Mouse (Mus musculus): ENCODE measurements around the gene Clk3. TPM values are rescaled to one million over a fixed set of nuclear protein-coding genes. Genes with fewer than 3 reads are reported as not detected.

Clk3 gene
- 92.6 and 97.5 TPM in 2 replicates for polyA plus RNA-seq (2012; rRNA removed)

DNA sequence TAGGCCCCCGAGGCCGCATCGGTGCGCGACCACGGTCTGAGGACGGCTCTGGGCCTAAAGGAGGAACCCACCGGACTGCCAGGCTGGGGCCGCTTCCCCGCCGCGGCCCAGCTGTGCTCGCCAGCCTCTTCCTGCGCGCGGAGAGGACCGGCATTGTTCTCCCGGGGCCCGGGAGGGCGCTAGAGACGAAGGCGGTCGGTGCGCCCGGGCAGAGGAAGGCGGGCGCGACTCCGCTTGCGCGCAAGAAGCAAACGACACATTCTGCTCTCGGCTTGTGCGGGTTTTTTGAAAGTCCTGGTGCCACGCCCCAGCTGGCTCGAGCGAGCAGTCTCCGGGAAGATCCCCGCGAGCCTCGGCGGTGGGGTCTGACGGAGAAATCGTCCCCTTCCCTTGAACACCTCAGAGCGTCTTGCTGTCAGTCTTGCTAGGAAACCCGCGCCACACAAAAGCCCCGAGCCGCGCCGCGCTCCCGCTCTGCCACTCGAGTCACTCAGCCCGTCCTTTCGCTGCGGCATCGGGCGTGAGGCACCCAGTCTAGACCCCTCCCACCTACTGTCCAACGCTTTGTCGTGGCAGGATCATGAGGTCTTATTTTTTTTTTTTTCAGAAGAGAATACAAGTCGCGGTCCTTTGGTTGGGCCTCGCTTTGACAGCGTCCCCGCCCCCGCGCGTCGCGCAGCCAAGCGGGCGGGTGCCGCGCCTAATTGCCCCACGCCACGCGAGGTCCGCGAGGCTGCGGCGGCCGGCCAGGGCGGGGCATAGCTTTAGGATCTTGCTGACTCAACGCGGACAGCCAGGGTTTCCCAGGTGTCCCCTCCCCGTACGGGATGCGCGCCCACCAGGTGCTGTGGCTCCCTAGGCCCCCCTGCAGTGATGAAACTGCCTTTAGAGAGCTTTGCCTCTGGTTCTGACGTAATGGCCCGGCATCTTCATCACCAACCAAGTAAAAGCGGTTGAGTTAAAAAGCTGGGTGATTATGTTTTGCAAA lies at the start of gene Clk3:
TSS of gene Clk3 (minus strand) at position 497 of the 988 bp plus-strand sequence.
- DNase-seq (ENCODE audit: low read depth) = no peak

DNA sequence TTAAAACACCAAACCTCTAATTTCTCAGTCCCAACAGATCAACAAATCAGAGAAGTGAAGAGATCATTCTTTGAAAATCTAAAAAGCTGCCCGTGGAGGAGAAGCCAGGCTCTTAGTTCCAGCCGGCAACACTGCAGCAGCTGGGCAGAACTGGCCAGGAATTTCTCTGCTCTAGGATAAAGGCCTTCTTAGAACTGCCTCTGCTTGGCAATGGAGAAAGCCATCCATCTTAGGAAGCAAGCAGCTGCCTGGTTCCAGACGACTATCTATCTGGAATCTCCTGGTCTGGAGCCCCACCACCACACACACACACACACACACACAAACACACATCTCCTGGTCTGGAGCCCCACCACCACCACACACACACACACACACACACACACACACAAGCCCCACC lies 49.2 kb upstream of the Clk3 start:
- DNase-seq (ENCODE audit: low read depth) = no peak

- no peak for DNase-seq (ENCODE audit: low read depth)
Observed at GRCm38 (mm10) chr9:57814014-57814413, 48.4 kb upstream of the Clk3 start.

GRCm38 (mm10) chr9:57811793-57812733 lies 46.4 kb upstream of the Clk3 start:
- DNase-seq (ENCODE audit: low read depth) = no peak

GRCm38 (mm10) chr9:57810691-57811090 lies 45.0 kb upstream of the Clk3 start:
- no peak for DNase-seq (ENCODE audit: low read depth)

DNA sequence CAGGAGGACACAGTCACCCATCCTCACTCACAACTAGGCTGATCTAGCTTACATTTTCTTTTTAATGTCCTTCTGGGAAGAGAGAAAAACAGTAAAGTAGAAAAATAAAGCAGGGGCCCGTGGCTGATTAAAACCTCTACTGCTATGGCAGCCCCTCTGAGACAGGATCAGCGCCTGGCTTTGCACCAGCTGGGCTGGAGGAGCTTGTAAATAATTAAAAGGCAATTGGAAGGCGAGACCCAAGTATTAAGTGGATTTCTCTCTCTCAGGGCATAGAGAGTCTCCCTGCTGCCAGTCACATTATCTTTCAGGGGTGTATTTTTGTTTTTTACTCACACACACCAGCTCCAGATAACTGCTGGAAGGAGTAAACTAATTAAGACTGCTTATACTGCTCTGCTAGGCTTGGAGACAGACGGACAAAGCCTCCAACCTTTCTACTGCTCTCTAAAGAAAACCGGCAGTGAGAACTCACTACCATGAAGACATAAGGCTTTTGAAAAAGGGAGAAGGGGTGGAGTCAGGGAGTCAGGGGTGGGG lies 43.2 kb upstream of the Clk3 start:
- no peak for DNase-seq (ENCODE audit: low read depth)

DNA sequence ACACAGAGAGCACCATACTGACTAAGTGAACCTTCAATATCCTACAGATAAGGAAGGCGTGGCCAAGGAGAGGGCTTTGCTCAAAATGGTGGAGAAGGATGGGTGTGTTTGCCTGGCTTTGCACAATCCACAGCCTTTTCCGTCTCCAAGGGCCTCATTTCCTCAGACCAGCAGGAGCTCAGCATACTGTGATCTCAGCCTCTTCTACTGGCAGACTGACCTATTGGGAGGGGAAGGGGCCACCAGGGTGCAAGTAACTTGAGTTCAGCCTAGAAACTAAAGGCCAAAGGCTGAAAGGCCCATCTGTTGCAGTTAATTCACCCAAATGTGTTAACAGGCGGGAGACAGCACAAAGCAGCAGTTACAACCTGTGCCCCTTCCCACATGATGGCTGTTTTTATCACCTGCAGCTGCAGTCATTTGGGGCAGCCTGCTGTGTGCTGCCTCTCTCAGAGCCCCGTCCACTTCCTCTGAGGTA lies 41.6 kb upstream of the Clk3 start:
- no peak for DNase-seq (ENCODE audit: low read depth)

GRCm38 (mm10) chr9:57806066-57806481 lies 40.4 kb upstream of the Clk3 start:
- DNase-seq (ENCODE audit: low read depth) = no peak

DNA sequence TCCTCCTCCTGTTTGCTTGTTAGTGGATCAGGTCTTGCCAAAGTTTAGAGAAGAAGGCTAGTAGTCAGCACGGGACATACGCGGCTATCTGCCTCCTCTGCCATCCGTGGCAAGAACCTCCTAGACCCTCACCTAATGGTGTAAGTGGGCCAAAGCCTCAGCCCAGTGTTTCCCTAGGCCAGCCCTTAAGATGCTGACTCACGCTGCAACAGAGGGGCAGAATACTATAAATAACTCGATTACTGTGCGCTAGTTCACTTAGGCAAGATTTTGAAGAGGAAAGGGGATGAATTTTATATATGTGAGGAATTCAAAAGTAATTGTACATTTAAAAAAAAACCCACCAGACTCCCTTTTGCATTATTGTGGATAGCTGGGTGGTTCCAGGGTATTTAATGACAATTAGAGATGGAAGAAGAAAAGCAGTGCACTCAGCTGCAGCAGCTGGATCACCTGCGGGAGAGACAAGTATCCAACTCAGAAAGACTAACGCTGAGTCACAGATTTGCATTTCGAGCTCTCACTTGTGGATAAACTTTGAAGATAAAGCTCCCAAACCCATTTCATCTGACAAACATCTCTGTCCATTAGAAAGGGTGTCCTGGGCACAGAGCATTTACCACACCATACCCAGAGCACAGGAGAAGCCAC lies 39.6 kb upstream of the Clk3 start:
- DNase-seq (ENCODE audit: low read depth) = no peak

GRCm38 (mm10) chr9:57803839-57804238 lies 38.2 kb upstream of the Clk3 start:
- DNase-seq (ENCODE audit: low read depth) = no peak

GRCm38 (mm10) chr9:57803047-57803446 lies 37.4 kb upstream of the Clk3 start:
- no peak for DNase-seq (ENCODE audit: low read depth)

DNA sequence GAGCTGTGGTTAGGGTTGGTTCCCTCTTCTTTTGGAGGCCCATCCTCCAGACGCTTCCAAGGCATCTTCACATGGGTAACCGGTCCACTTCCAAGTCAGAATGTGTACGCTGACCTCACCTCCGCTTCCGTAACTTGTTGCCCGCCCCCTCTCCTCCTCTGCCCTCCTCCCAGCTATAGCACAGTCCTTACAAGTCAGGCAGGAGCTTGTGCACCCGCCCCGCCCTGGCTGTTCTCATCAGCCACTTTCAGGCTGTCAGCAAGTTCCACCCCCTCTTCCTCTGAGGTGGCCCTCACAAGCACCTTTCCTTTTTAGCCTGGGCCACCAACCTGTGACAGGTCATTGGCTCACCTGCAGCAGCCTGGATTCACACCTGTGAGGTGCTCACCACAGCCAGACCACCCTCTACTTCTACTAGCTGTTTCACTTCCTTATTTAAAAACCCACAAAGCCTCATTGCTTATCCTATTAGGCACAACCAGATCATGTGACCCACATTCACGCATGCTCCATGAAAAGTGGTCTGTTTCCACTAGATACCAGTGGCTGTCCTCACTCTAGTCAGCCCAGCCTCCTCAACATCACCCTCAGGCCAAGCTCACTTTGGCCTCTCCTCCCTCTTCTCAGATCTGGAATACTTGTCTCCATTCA lies 34.8 kb upstream of the Clk3 start:
- no peak for DNase-seq (ENCODE audit: low read depth)

DNA sequence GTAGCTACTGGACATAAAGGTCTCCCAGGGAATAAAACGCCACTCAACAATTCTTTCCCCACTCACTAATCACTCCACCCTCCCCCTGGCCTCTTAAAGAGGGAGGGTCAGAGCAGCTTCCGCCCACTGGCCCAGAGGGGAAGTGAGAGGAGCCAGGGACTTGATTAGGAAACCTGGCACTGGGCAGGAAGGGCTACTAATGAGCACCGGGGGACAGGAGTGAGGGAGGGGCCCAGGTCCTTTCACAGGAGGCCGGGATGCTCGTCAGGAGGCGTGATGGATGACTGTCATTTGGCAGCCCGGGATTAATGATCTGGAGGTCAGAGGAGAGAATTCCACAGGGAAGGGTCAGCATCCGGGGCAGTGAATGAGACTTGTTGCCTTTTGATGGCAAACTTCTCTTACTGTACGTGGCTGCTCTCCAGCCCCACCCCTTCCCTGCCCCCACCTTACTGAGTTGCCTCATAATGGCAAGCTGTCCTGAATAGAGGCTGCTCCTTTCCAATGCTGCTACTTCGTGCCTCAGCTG lies 33.1 kb upstream of the Clk3 start:
- no peak for DNase-seq (ENCODE audit: low read depth)

DNA sequence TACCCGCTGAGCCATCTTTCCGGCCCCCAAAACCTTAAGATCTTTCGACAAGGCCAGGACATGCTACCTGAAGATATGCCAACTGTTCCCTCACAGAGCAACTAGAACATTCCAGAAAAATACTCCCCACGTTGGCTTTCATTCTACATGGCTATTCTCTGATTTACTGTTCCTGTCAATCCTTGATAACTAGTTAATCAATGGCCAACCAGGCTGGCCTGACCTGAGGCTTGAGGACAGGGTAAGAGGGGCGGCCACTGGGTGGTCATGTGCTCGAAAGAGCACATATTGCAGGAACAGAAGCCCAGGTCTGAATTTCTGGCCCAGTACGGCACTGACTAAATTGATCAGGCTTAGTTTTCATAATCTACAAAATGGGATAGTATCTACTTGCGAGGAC lies 31.8 kb upstream of the Clk3 start:
- no peak for DNase-seq (ENCODE audit: low read depth)

DNA sequence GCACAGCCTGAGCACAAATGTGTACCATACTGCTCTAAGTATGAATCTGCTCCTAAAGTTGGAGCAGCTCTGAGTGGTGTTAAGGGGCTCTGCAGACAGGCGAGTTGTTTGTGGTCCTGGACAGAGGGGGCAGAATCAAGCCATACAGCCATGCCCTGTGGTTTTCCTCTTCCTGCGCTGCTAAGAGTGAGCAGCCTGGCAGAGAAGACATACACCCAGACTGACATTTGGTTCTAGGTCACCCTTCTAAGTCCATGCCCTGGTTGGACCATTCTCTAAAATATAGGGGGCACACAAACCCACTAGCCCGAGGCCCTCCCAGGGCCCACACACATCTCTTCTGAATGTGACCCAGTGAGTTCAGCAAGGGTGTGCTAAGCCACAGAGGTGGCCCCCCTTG lies 24.1 kb upstream of the Clk3 start:
- no peak for DNase-seq (ENCODE audit: low read depth)

- DNase-seq (ENCODE audit: low read depth) = no peak
Observed at GRCm38 (mm10) chr9:57782656-57783055, 17.0 kb upstream of the Clk3 start.

DNA sequence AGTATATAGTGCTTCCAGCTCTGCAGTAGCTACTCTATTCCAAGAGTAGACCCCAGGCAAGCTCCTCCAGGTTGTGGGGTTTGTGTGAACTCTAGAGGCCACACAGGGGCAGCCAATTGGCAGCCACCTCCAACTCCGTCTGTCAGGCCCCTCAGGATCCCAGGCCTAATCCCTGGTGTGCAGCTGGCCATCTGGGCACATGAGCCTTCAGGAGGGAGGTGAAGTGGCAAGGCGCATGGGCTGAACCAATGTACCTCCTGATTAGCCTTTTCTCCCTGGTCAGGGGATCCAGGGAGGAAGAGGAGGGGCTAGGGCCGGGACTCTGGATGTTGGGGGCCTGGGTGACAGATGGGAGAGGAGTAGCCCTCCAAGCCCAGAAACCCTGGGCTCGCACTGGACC lies 10.1 kb upstream of the Clk3 start:
- DNase-seq (ENCODE audit: low read depth) = no peak

- DNase-seq (ENCODE audit: low read depth) = no peak
Observed at GRCm38 (mm10) chr9:57775026-57775425, 9.4 kb upstream of the Clk3 start.

DNA sequence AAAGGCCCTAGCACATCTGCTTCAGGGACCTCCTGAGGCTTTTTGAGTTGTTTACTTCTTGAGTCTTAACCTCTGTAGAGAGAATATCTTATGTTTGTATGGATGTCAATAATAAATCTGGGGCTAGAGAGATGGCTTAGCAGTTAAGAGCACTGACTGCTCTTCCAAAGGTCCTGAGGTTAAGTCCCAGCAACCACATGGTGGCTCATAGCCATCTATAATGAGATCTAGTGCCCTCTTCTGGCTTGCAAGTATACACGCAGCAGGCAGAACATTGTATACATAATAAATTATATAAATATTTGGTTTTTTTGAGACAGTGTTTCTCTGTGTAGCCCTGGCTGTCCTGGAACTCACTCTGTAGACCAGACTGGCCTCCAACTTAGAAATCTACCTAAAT lies 8.5 kb upstream of the Clk3 start:
- DNase-seq (ENCODE audit: low read depth) = no peak

DNA sequence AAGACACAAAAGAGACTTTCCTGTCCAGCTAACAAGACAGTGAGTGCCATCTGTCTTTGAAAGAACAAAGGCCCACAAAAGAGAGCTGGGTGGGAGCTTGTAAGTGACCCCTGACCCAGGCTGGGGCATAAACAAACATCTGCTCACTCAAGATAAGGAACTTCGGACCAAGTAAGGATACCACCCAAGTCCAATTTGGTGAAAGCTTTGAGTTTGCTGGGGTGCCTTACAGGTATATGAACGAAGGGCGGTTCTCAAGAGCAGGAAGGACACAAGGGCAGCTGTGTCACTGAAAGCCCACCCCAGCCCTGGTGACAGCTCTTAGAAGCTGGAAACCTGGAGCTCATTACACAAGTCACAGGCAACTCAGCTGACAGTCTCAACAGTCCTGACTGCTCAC lies 8.1 kb upstream of the Clk3 start:
- DNase-seq (ENCODE audit: low read depth) = no peak

GRCm38 (mm10) chr9:57770836-57771235 lies 5.2 kb upstream of the Clk3 start:
- no peak for DNase-seq (ENCODE audit: low read depth)
